Mouse (Mus musculus): ENCODE results near the gene Tnks2.

GRCm38 (mm10) chr19:36857851-36858250 lies 23.8 kb downstream of the Tnks2 start:
- TF ChIP-seq GATA1 (IDR thresholded peaks at IDR 0.05; ENCODE audit: borderline replicate concordance, low read length), result no peak
- no peak for TF ChIP-seq CTCF (IDR thresholded peaks at IDR 0.05; ENCODE audit: low read depth, low read length)
- TF ChIP-seq TAL1 (conservative IDR thresholded peaks at IDR 0.05; ENCODE audit: low read depth, low read length), result no peak
- no peak for TF ChIP-seq POLR2AphosphoS5 (IDR thresholded peaks at IDR 0.05; ENCODE audit: insufficient replicate concordance, low read depth, low read length)

All from G1E (cell line).